Mouse (Mus musculus) heart, embryonic 16.5 days (tissue): ENCODE data around the gene Cit. TPM values are rescaled to one million over a fixed set of nuclear protein-coding genes. Genes with fewer than 3 reads are reported as not detected.

Source experiments
- ATAC-seq: fragments of 200-750 bp; cut with Nextera tagmentation; replicated peaks from 2 replicates; pipeline ENCODE4 v1.8.0; 2017; ENCODE audit warnings: moderate number of reproducible peaks; ENCODE audit not compliant: insufficient read depth, low FRiP score; ENCODE audit errors: extremely low read depth
- H3K27ac ChIP-seq: fragments of 300-500 bp; sonication (generic); 2 replicates; pipeline ENCODE4 v1.5.1; 2014; ENCODE audit warnings: mild to moderate bottlenecking, low read length, control low read depth, moderate library complexity
- H3K27me3 ChIP-seq: fragments of 300-500 bp; sonication (generic); 2 replicates; pipeline ENCODE4 v1.6.1; 2014; ENCODE audit warnings: low read length, mixed read lengths; ENCODE audit not compliant: control insufficient read depth, insufficient read depth
- H3K36me3 ChIP-seq: fragments of 300-500 bp; sonication (generic); 2 replicates; pipeline ENCODE4 v1.6.1; 2014; ENCODE audit not compliant: control insufficient read depth, insufficient read depth
- H3K4me1 ChIP-seq: fragments of 300-500 bp; sonication (generic); 2 replicates; pipeline ENCODE4 v1.6.1; 2014; ENCODE audit warnings: low read length, mixed read lengths; ENCODE audit not compliant: control insufficient read depth, insufficient read depth
- H3K4me2 ChIP-seq: fragments of 300-500 bp; sonication (generic); 2 replicates; pipeline ENCODE4 v1.6.1; 2014; ENCODE audit warnings: low read depth, mild to moderate bottlenecking, control low read depth, low read length
- H3K4me3 ChIP-seq: fragments of 300-500 bp; sonication (generic); 2 replicates; pipeline ENCODE4 v1.5.1; 2014; ENCODE audit warnings: mild to moderate bottlenecking, control low read depth, low read length
- H3K9ac ChIP-seq: fragments of 300-500 bp; sonication (generic); 2 replicates; pipeline ENCODE4 v1.6.1; 2014; ENCODE audit warnings: low read length, control low read depth
- H3K9me3 ChIP-seq: fragments of 300-500 bp; sonication (generic); replicated peaks from 2 replicates; pipeline ENCODE4 v1.6.1; 2016; ENCODE audit warnings: low read length; ENCODE audit not compliant: control insufficient read depth
- WGBS: fragments of 180-500 bp; shearing (Covaris S2); extraction: QIAGEN DNeasy Blood & Tissue Kit; methylation state at CpG from one replicate; pipeline ENCODE4 v1.1.7; 2014; 5-methylcytosine and 5-hydroxymethylcytosine counted together
- polyA plus RNA-seq: library from polyadenylated mRNA; unstranded; fragments of >200 nt; fragmentation: Nextera tagmentation; extraction: Ambion mirVana; gene quantifications from 2 replicates; pipeline ENCODE4 v1.2.1, GENCODE M21; 2015

The Cit gene
- polyA plus RNA-seq, 1 experiment from 2014 or later: 21.7 TPM

- H3K27ac ChIP-seq: peak overlapping the region; percentile 40
- H3K9me3 ChIP-seq: no peaks in the 10 kb centered on the region
- H3K9ac ChIP-seq: no peak overlapping the region
- no peak overlapping the region for H3K4me2 ChIP-seq
- no peaks in the 10 kb centered on the region for H3K27me3 ChIP-seq
- 64% methylated on average over 5 of the region's 5 CpGs for WGBS
- H3K36me3 ChIP-seq: peaks cover 8% of the 10 kb centered on the region; the same call in 1 of the 2 replicates
- no peak for ATAC-seq
- H3K4me1 ChIP-seq: peaks cover 6% of the 10 kb centered on the region; the same call in 1 of the 2 replicates
- no peak overlapping the region for H3K4me3 ChIP-seq
These were observed 133.2 kb downstream of the Cit start for GRCm38 (mm10) chr5:115978255-115978654.

- Histone ChIP-seq H3K9me3 (no peaks in the 10 kb centered on the region), H3K27me3 (no peaks in the 10 kb centered on the region), H3K36me3 (peaks cover 4% of the 10 kb centered on the region; the same call in 1 of the 2 replicates), H3K4me3 (no peak overlapping the region), H3K4me2 (no peak overlapping the region), H3K4me1 (peaks cover 6% of the 10 kb centered on the region; the same call in 1 of the 2 replicates), H3K9ac (no peak overlapping the region), H3K27ac (no peak overlapping the region)
- ATAC-seq: no peak
- WGBS: 64% methylated on average over 16 of the region's 16 CpGs
These were observed 134.1 kb downstream of the Cit start for GRCm38 (mm10) chr5:115979134-115979696.

- H3K9ac ChIP-seq: no peak overlapping the region
- H3K4me2 ChIP-seq: no peak overlapping the region
- 80% methylated on average over 9 of the region's 9 CpGs for WGBS
- peaks cover 6% of the 10 kb centered on the region; the same call in 1 of the 2 replicates for H3K4me1 ChIP-seq
- H3K4me3 ChIP-seq: no peak overlapping the region
- H3K27me3 ChIP-seq: no peaks in the 10 kb centered on the region
- no peaks in the 10 kb centered on the region for H3K9me3 ChIP-seq
- no peak overlapping the region; the same call in 1 of the 2 replicates for H3K27ac ChIP-seq
- no peak for ATAC-seq
- peaks cover 4% of the 10 kb centered on the region; the same call in 1 of the 2 replicates for H3K36me3 ChIP-seq
These were observed 135.5 kb downstream of the Cit start for GRCm38 (mm10) chr5:115980537-115980936.

GRCm38 (mm10) chr5:115982671-115983373 lies 137.7 kb downstream of the Cit start:
- no peak for ATAC-seq
- Histone ChIP-seq H3K36me3 (peaks cover 6% of the 10 kb centered on the region; the same call in 1 of the 2 replicates), H3K4me3 (no peak overlapping the region), H3K4me1 (peaks cover 6% of the 10 kb centered on the region; the same call in 1 of the 2 replicates), H3K4me2 (no peak overlapping the region), H3K27ac (no peak overlapping the region), H3K9ac (no peak overlapping the region), H3K27me3 (no peaks in the 10 kb centered on the region), H3K9me3 (no peaks in the 10 kb centered on the region)
- WGBS: 64% methylated on average over 7 of the region's 7 CpGs

GRCm38 (mm10) chr5:115984392-115984791 lies 139.3 kb downstream of the Cit start:
- WGBS: 92% methylated on average over 6 of the region's 6 CpGs
- Histone ChIP-seq H3K4me1 (peaks cover 6% of the 10 kb centered on the region; the same call in 1 of the 2 replicates), H3K9me3 (no peaks in the 10 kb centered on the region), H3K4me2 (no peak overlapping the region), H3K27ac (no peak overlapping the region), H3K4me3 (no peak overlapping the region), H3K9ac (no peak overlapping the region), H3K27me3 (no peaks in the 10 kb centered on the region), H3K36me3 (peaks cover 14% of the 10 kb centered on the region)
- ATAC-seq: no peak

- Histone ChIP-seq H3K36me3 (peaks cover 20% of the 10 kb centered on the region), H3K9me3 (no peaks in the 10 kb centered on the region), H3K9ac (no peak overlapping the region), H3K4me2 (no peak overlapping the region), H3K27ac (no peak overlapping the region), H3K4me1 (peaks cover 6% of the 10 kb centered on the region; the same call in 1 of the 2 replicates), H3K27me3 (no peaks in the 10 kb centered on the region), H3K4me3 (no peak overlapping the region)
- no peak for ATAC-seq
- 91% methylated on average over 11 of the region's 11 CpGs for WGBS
These were observed 140.0 kb downstream of the Cit start for GRCm38 (mm10) chr5:115985101-115985500.

- WGBS: 84% methylated on average over 12 of the region's 12 CpGs
- H3K9ac ChIP-seq: no peak overlapping the region
- no peak overlapping the region for H3K27ac ChIP-seq
- peaks cover 6% of the 10 kb centered on the region; the same call in 1 of the 2 replicates for H3K4me1 ChIP-seq
- no peaks in the 10 kb centered on the region for H3K27me3 ChIP-seq
- H3K4me3 ChIP-seq: no peak overlapping the region
- H3K36me3 ChIP-seq: peaks cover 32% of the 10 kb centered on the region
- H3K9me3 ChIP-seq: peaks cover 7% of the 10 kb centered on the region
- H3K4me2 ChIP-seq: no peak overlapping the region
- ATAC-seq: no peak
These were observed 142.2 kb downstream of the Cit start for GRCm38 (mm10) chr5:115987284-115987683.

- H3K9ac ChIP-seq: no peak overlapping the region
- H3K4me1 ChIP-seq: no peaks in the 10 kb centered on the region
- peaks cover 32% of the 10 kb centered on the region for H3K36me3 ChIP-seq
- no peaks in the 10 kb centered on the region for H3K27me3 ChIP-seq
- H3K27ac ChIP-seq: no peak overlapping the region
- H3K4me3 ChIP-seq: no peak overlapping the region
- peaks cover 7% of the 10 kb centered on the region for H3K9me3 ChIP-seq
- H3K4me2 ChIP-seq: no peak overlapping the region
- no peak for ATAC-seq
- 93% methylated on average over 11 of the region's 11 CpGs for WGBS
These were observed 146.6 kb downstream of the Cit start for GRCm38 (mm10) chr5:115991717-115992116.

- no peak for ATAC-seq
- Histone ChIP-seq H3K4me1 (no peaks in the 10 kb centered on the region), H3K9ac (no peak overlapping the region), H3K4me2 (no peak overlapping the region), H3K27ac (no peak overlapping the region), H3K4me3 (no peak overlapping the region), H3K27me3 (no peaks in the 10 kb centered on the region), H3K36me3 (peaks cover 26% of the 10 kb centered on the region), H3K9me3 (peaks cover 7% of the 10 kb centered on the region)
- WGBS: 91% methylated on average over 15 of the region's 15 CpGs
These were observed 149.0 kb downstream of the Cit start for GRCm38 (mm10) chr5:115994101-115994500.
